In the genomic region with DNA sequence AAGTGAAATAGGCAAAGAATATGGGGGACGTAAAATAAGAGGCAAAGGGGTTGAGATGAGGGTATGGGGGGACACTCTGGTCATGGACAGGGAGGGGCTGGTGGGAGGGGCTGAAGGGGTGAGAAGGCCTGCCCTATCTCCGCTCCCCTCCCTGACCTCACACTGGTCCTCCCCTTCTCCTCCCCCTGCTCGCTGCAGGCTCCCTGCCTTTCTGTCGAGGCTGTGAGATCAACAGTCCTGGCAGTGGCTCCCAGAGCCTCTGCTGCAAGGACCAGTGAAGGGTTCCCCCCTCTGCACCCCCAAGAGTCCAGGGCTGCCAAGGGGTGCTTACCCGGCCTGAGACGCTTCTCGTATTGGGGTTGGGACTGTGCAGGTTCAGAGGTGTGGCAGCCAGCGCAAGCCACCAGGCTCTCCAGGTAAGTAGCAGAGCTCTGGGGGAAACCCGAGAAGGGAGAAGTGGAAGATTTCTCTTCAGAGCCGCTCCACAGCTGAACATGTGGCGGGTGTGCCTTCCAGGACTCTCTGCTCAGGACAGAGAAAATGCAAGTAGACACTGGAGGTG, we compare ENCODE assay signal across 11 mouse cellular contexts. TPM values are rescaled to one million over a fixed set of nuclear protein-coding genes. Genes with fewer than 3 reads are reported as not detected.
DNase-seq lines count a peak whose midpoint lies in the region; ATAC-seq and TF ChIP-seq lines count a peak whose summit lies in the region.
"Had no signal": no experiment of that assay in that cellular context is flagged by ENCODE, and none has a peak within 500 bp of the region (broad histone marks: within the 10 kb centered on the region; RNA-seq: fewer than 3 reads in every experiment).

No protein-coding gene starts in this region.

- H3K27me3 ChIP-seq in liver, adult 2 months (ENCODE audit: control insufficient read depth, insufficient read depth, low read length), result no peaks in the 10 kb centered on the region; the same call in 1 of the 2 replicates
- H3K27me3 ChIP-seq in liver, embryonic 11.5 days (replicated peaks; ENCODE audit: control insufficient read depth, insufficient read depth, low read length), result peaks cover 37% of the 10 kb centered on the region
- H3K27me3 ChIP-seq in heart, embryonic 12.5 days (replicated peaks), result peaks cover 37% of the 10 kb centered on the region
- peaks cover 64% of the 10 kb centered on the region for H3K27me3 ChIP-seq in limb, embryonic 12.5 days

- no peak overlapping the region for H3K4me2 ChIP-seq in liver, embryonic 11.5 days
- H3K4me2 ChIP-seq in heart, embryonic 12.5 days, result peak overlapping the region; percentile 60
- peak overlapping the region; percentile 42; the same call in 1 of the 2 replicates for H3K4me2 ChIP-seq in limb, embryonic 12.5 days

- peak overlapping the region; percentile 48 for H3K4me3 ChIP-seq in liver, adult 2 months (ENCODE audit: insufficient read depth, low read depth, low read length)
- H3K4me3 ChIP-seq in liver, embryonic 11.5 days (ENCODE audit: low read depth, low read length), result no peak overlapping the region
- peak overlapping the region; percentile 46 for H3K4me3 ChIP-seq in brown adipose tissue, adult 24 weeks (ENCODE audit: insufficient read depth, low read depth, low read length)
- no peak overlapping the region for H3K4me3 ChIP-seq in heart, embryonic 12.5 days
- H3K4me3 ChIP-seq in limb, embryonic 12.5 days (replicated peaks), result no peak overlapping the region
- H3K4me3 ChIP-seq: midbrain, embryonic 15.5 days had no signal

- no peak for DNase-seq in liver, adult 2 months (ENCODE audit: extremely low read depth, low read depth, low spot score)
- DNase-seq in liver, embryonic 11.5 days (ENCODE audit: low spot score), result no peak
- DNase-seq in spleen, postnatal 10 days (ENCODE audit: low spot score in 2 of 2), result no peak
- no peak for DNase-seq in T-cell, adult 2 months (ENCODE audit: low spot score)

- TF ChIP-seq POLR2A in liver, adult 2 months (IDR thresholded peaks at IDR 0.05; ENCODE audit: extremely low read depth, insufficient read depth, low read length), result no peak

- no peaks in the 10 kb centered on the region for H3K9me3 ChIP-seq in liver, embryonic 11.5 days (ENCODE audit: control insufficient read depth, low read length)
- H3K9me3 ChIP-seq in heart, embryonic 12.5 days (replicated peaks), result no peaks in the 10 kb centered on the region
- no peaks in the 10 kb centered on the region for H3K9me3 ChIP-seq in limb, embryonic 12.5 days
- H3K9me3 ChIP-seq: forebrain, embryonic 15.5 days; midbrain, embryonic 15.5 days had no signal

- H3K36me3 ChIP-seq in liver, adult 2 months (ENCODE audit: control insufficient read depth, insufficient read depth, low read length), result no peaks in the 10 kb centered on the region
- no peaks in the 10 kb centered on the region for H3K36me3 ChIP-seq in liver, embryonic 11.5 days (ENCODE audit: control insufficient read depth, insufficient read depth, low read length)
- H3K36me3 ChIP-seq in heart, embryonic 12.5 days, result no peaks in the 10 kb centered on the region
- H3K36me3 ChIP-seq in limb, embryonic 12.5 days, result peaks cover 2% of the 10 kb centered on the region; the same call in 1 of the 2 replicates
- H3K36me3 ChIP-seq: forebrain, embryonic 15.5 days; midbrain, embryonic 15.5 days had no signal

- H3K27ac ChIP-seq in liver, adult 2 months (replicated peaks; ENCODE audit: insufficient read depth, low read depth, low read length), result peak overlapping the region; percentile 11; the same call in 1 of the 2 replicates
- no peak overlapping the region for H3K27ac ChIP-seq in liver, embryonic 11.5 days (ENCODE audit: low read depth, low read length)
- H3K27ac ChIP-seq in brown adipose tissue, adult 24 weeks (replicated peaks; ENCODE audit: low read depth, low read length), result peak overlapping the region; percentile 58
- H3K27ac ChIP-seq in heart, embryonic 12.5 days (ENCODE audit: poor library complexity, severe bottlenecking), result no peak overlapping the region
- H3K27ac ChIP-seq in limb, embryonic 12.5 days, result no peak overlapping the region
- H3K27ac ChIP-seq: forebrain, embryonic 15.5 days; kidney, postnatal 0 days; liver, embryonic 14.5 days; midbrain, embryonic 15.5 days had no signal

- no peaks in the 10 kb centered on the region for H3K79me2 ChIP-seq in liver, adult 2 months (ENCODE audit: control insufficient read depth, insufficient read depth, low read length)

- H3K9ac ChIP-seq in liver, adult 2 months (ENCODE audit: low read depth, low read length), result peak overlapping the region; percentile 27
- H3K9ac ChIP-seq in liver, embryonic 11.5 days (ENCODE audit: low read depth, low read length), result no peak overlapping the region
- no peak overlapping the region for H3K9ac ChIP-seq in heart, embryonic 12.5 days
- no peak overlapping the region for H3K9ac ChIP-seq in limb, embryonic 12.5 days (replicated peaks)
- H3K9ac ChIP-seq: forebrain, embryonic 15.5 days; liver, embryonic 14.5 days; midbrain, embryonic 15.5 days had no signal

- no peak for ATAC-seq in liver, embryonic 11.5 days (replicated peaks; ENCODE audit: low FRiP score)
- no peak for ATAC-seq in heart, embryonic 12.5 days (ENCODE audit: insufficient number of reproducible peaks, low FRiP score)
- ATAC-seq in limb, embryonic 12.5 days (ENCODE audit: insufficient number of reproducible peaks, insufficient read depth, low FRiP score, low TSS enrichment, low read depth), result no peak
- ATAC-seq: forebrain, embryonic 15.5 days; midbrain, embryonic 15.5 days had no signal

- H3K4me1 ChIP-seq in liver, adult 2 months (ENCODE audit: control insufficient read depth, insufficient read depth, low read length), result peaks cover 3% of the 10 kb centered on the region; the same call in 1 of the 2 replicates
- H3K4me1 ChIP-seq in liver, embryonic 11.5 days (replicated peaks; ENCODE audit: control insufficient read depth, insufficient read depth, low read length), result peaks cover 9% of the 10 kb centered on the region; the same call in 1 of the 2 replicates
- peaks cover 10% of the 10 kb centered on the region for H3K4me1 ChIP-seq in brown adipose tissue, adult 24 weeks (ENCODE audit: control insufficient read depth, insufficient read depth, insufficient read length, low read length)
- peaks cover 36% of the 10 kb centered on the region for H3K4me1 ChIP-seq in heart, embryonic 12.5 days (replicated peaks)
- H3K4me1 ChIP-seq in limb, embryonic 12.5 days (replicated peaks), result peaks cover 19% of the 10 kb centered on the region

- 39% methylated on average over 11 of the region's 11 CpGs for WGBS in liver, adult 2 months
- 39% methylated on average over 11 of the region's 11 CpGs for WGBS in liver, embryonic 11.5 days
- WGBS in heart, embryonic 12.5 days, result 27% methylated on average over 11 of the region's 11 CpGs
- 25% methylated on average over 11 of the region's 11 CpGs for WGBS in limb, embryonic 12.5 days

- no peak for TF ChIP-seq CTCF in liver, adult 2 months (IDR thresholded peaks at IDR 0.05; ENCODE audit: low read depth, low read length)

RNA-seq across cellular contexts. Expression of a gene that starts 10.0 kb away (rescaled TPM):
- total RNA-seq in liver, adult 2 months (2014; rRNA removed), result 3.6 and 5.6 TPM in 2 replicates
- polyA plus RNA-seq in liver, adult 2 months (2012; rRNA removed), result 2.4 and 3.5 TPM in 2 replicates
- polyA plus RNA-seq in liver, embryonic 11.5 days (2014; fragmentation: Nextera tagmentation; extraction: Ambion mirVana), result 0.10 TPM in 1 of 2 replicates, not detected in the other
- polyA plus RNA-seq in brown adipose tissue, adult 24 weeks (2012; ENCODE audit: insufficient read depth, insufficient read length, missing spikeins), result 9.7 and 10.1 TPM in 2 replicates
- polyA plus RNA-seq in heart, embryonic 12.5 days (2016; fragmentation: Nextera tagmentation; extraction: Ambion mirVana), result 0.77 and 0.98 TPM in 2 replicates
- not detected in 2 replicates for polyA plus RNA-seq in limb, embryonic 12.5 days (2016; fragmentation: Nextera tagmentation; extraction: Ambion mirVana)

RNA-seq across cellular contexts. Expression of a gene that starts 13.4 kb away (rescaled TPM):
- 4.4 and 6.6 TPM in 2 replicates for total RNA-seq in liver, adult 2 months (2014; rRNA removed)
- polyA plus RNA-seq in liver, adult 2 months (2012; rRNA removed), result 29.8 and 34.6 TPM in 2 replicates
- polyA plus RNA-seq in liver, embryonic 11.5 days (2014; fragmentation: Nextera tagmentation; extraction: Ambion mirVana), result 39.9 and 48.5 TPM in 2 replicates
- polyA plus RNA-seq in brown adipose tissue, adult 24 weeks (2012; ENCODE audit: insufficient read depth, insufficient read length, missing spikeins), result 16.2 and 17.1 TPM in 2 replicates
- polyA plus RNA-seq in heart, embryonic 12.5 days (2016; fragmentation: Nextera tagmentation; extraction: Ambion mirVana), result 63.2 and 67.0 TPM in 2 replicates
- polyA plus RNA-seq in limb, embryonic 12.5 days (2016; fragmentation: Nextera tagmentation; extraction: Ambion mirVana), result 94.8 and 103 TPM in 2 replicates

RNA-seq across cellular contexts. Expression of a gene that starts 15.8 kb away (rescaled TPM):
- total RNA-seq in liver, adult 2 months (2014; rRNA removed), result 4.2 and 5.3 TPM in 2 replicates
- 2.0 and 3.0 TPM in 2 replicates for polyA plus RNA-seq in liver, adult 2 months (2012; rRNA removed)
- 9.5 and 9.7 TPM in 2 replicates for polyA plus RNA-seq in liver, embryonic 11.5 days (2014; fragmentation: Nextera tagmentation; extraction: Ambion mirVana)
- polyA plus RNA-seq in brown adipose tissue, adult 24 weeks (2012; ENCODE audit: insufficient read depth, insufficient read length, missing spikeins), result 11.1 and 26.4 TPM in 2 replicates
- 10.2 and 11.1 TPM in 2 replicates for polyA plus RNA-seq in heart, embryonic 12.5 days (2016; fragmentation: Nextera tagmentation; extraction: Ambion mirVana)
- 14.0 and 19.5 TPM in 2 replicates for polyA plus RNA-seq in limb, embryonic 12.5 days (2016; fragmentation: Nextera tagmentation; extraction: Ambion mirVana)

RNA-seq across cellular contexts. Expression of a gene that starts 31.0 kb away (rescaled TPM):
- not detected in 2 replicates for total RNA-seq in liver, adult 2 months (2014; rRNA removed)
- polyA plus RNA-seq in liver, adult 2 months (2012; rRNA removed), result 0.32 and 0.39 TPM in 2 replicates
- polyA plus RNA-seq in liver, embryonic 11.5 days (2014; fragmentation: Nextera tagmentation; extraction: Ambion mirVana), result not detected in 2 replicates
- polyA plus RNA-seq in brown adipose tissue, adult 24 weeks (2012; ENCODE audit: insufficient read depth, insufficient read length, missing spikeins), result not detected in 2 replicates
- 0.17 TPM in 1 of 2 replicates, not detected in the other for polyA plus RNA-seq in heart, embryonic 12.5 days (2016; fragmentation: Nextera tagmentation; extraction: Ambion mirVana)
- polyA plus RNA-seq in limb, embryonic 12.5 days (2016; fragmentation: Nextera tagmentation; extraction: Ambion mirVana), result 0.20 and 0.28 TPM in 2 replicates

RNA-seq across cellular contexts. Expression of a gene that starts 32.0 kb away (rescaled TPM):
- total RNA-seq in liver, adult 2 months (2014; rRNA removed), result 22.5 and 28.5 TPM in 2 replicates
- 38.5 and 46.7 TPM in 2 replicates for polyA plus RNA-seq in liver, adult 2 months (2012; rRNA removed)
- polyA plus RNA-seq in liver, embryonic 11.5 days (2014; fragmentation: Nextera tagmentation; extraction: Ambion mirVana), result 23.1 and 25.8 TPM in 2 replicates
- 30.2 and 32.3 TPM in 2 replicates for polyA plus RNA-seq in brown adipose tissue, adult 24 weeks (2012; ENCODE audit: insufficient read depth, insufficient read length, missing spikeins)
- polyA plus RNA-seq in heart, embryonic 12.5 days (2016; fragmentation: Nextera tagmentation; extraction: Ambion mirVana), result 28.9 TPM in 2 replicates
- 15.9 and 17.6 TPM in 2 replicates for polyA plus RNA-seq in limb, embryonic 12.5 days (2016; fragmentation: Nextera tagmentation; extraction: Ambion mirVana)

Comparison
In these comparisons a context has a peak if more than half of its experiments do, and no peak if none do; other contexts are left out.
1. H3K27ac ChIP-seq: peak in liver, adult 2 months (single experiment) and brown adipose tissue, adult 24 weeks (single experiment); none in liver, embryonic 11.5 days (single experiment), heart, embryonic 12.5 days (single experiment) and limb, embryonic 12.5 days (single experiment).
2. H3K4me3 ChIP-seq: peak in liver, adult 2 months (single experiment) and brown adipose tissue, adult 24 weeks (single experiment); none in liver, embryonic 11.5 days (single experiment), heart, embryonic 12.5 days (single experiment) and limb, embryonic 12.5 days (single experiment).